Mouse (Mus musculus): ENCODE results near the gene Mta3. TPM values are rescaled to one million over a fixed set of nuclear protein-coding genes. Genes with fewer than 3 reads are reported as not detected.

The Mta3 gene
- polyA plus RNA-seq, 1 experiment from 2014 or later: 38.2 TPM

- H3K9ac ChIP-seq (replicated peaks; ENCODE audit: low read depth, low read length): no peak overlapping the region
- no peak for ATAC-seq
- no peaks in the 10 kb centered on the region for H3K27me3 ChIP-seq (replicated peaks; ENCODE audit: control insufficient read depth, insufficient read depth, low read length)
- H3K4me3 ChIP-seq (replicated peaks; ENCODE audit: low read length): no peak overlapping the region
- 17% methylated on average over 10 of the region's 10 CpGs for WGBS
- no peaks in the 10 kb centered on the region for H3K36me3 ChIP-seq (ENCODE audit: control insufficient read depth, insufficient read depth)
- H3K4me2 ChIP-seq (ENCODE audit: low read length): no peak overlapping the region
- H3K9me3 ChIP-seq (ENCODE audit: control insufficient read depth, low read length): no peaks in the 10 kb centered on the region
- no peak overlapping the region for H3K27ac ChIP-seq (ENCODE audit: low read length)
- H3K4me1 ChIP-seq (replicated peaks; ENCODE audit: control insufficient read depth, insufficient read depth, low read length): peaks cover 3% of the 10 kb centered on the region
Measured at GRCm38 (mm10) chr17:83866582-83866981, 160.6 kb downstream of the Mta3 start.

GRCm38 (mm10) chr17:83870385-83870784 lies 164.4 kb downstream of the Mta3 start:
- H3K27me3 ChIP-seq (replicated peaks; ENCODE audit: control insufficient read depth, insufficient read depth, low read length): no peaks in the 10 kb centered on the region
- H3K9ac ChIP-seq (replicated peaks; ENCODE audit: low read depth, low read length): no peak overlapping the region
- ATAC-seq: no peak
- peaks cover 3% of the 10 kb centered on the region for H3K4me1 ChIP-seq (replicated peaks; ENCODE audit: control insufficient read depth, insufficient read depth, low read length)
- 97% methylated on average over 4 of the region's 4 CpGs for WGBS
- H3K9me3 ChIP-seq (ENCODE audit: control insufficient read depth, low read length): no peaks in the 10 kb centered on the region
- no peak overlapping the region for H3K4me2 ChIP-seq (ENCODE audit: low read length)
- H3K27ac ChIP-seq (ENCODE audit: low read length): no peak overlapping the region
- H3K36me3 ChIP-seq (ENCODE audit: control insufficient read depth, insufficient read depth): no peaks in the 10 kb centered on the region
- H3K4me3 ChIP-seq (replicated peaks; ENCODE audit: low read length): no peak overlapping the region

Other genes starting within 250 kb of the Mta3 start
- gene Cox7a2l, start 188.8 kb upstream of the Mta3 start, polyA plus RNA-seq (2015; fragmentation: Nextera tagmentation; extraction: Ambion mirVana): 179 and 181 TPM in 2 replicates
- 0.07 and 0.14 TPM in 2 replicates for gene Kcng3, start 74.3 kb upstream of the Mta3 start, polyA plus RNA-seq (2015; fragmentation: Nextera tagmentation; extraction: Ambion mirVana)
- 0.14 and 0.29 TPM in 2 replicates for gene Haao, start 141.8 kb downstream of the Mta3 start, polyA plus RNA-seq (2015; fragmentation: Nextera tagmentation; extraction: Ambion mirVana)